In genomic region chr5:91962259-91962638, GRCm38 (mm10) we compare ENCODE assay signal across 8 mouse cellular contexts. TPM values are rescaled to one million over a fixed set of nuclear protein-coding genes. Genes with fewer than 3 reads are reported as not detected.
DNase-seq lines count a peak whose midpoint lies in the region; ATAC-seq and TF ChIP-seq lines count a peak whose summit lies in the region.

No protein-coding gene starts in this region.

- no peaks in the 10 kb centered on the region for H3K27me3 ChIP-seq in lung, embryonic 14.5 days (ENCODE audit: insufficient read depth, low read length)
- no peaks in the 10 kb centered on the region for H3K27me3 ChIP-seq in embryonic facial prominence, embryonic 12.5 days
- H3K27me3 ChIP-seq in hindbrain, embryonic 16.5 days (replicated peaks; ENCODE audit: control insufficient read depth, insufficient read depth, low read length) = no peaks in the 10 kb centered on the region
- H3K27me3 ChIP-seq in midbrain, embryonic 10.5 days (ENCODE audit: low read depth, poor library complexity, severe bottlenecking) = no peaks in the 10 kb centered on the region

- no peak for TF ChIP-seq CTCF in lung, embryonic 14.5 days (IDR thresholded peaks at IDR 0.05; ENCODE audit: low read depth)

- peaks cover 9% of the 10 kb centered on the region for H3K36me3 ChIP-seq in lung, embryonic 14.5 days (ENCODE audit: insufficient read depth)
- H3K36me3 ChIP-seq in embryonic facial prominence, embryonic 12.5 days = peaks cover 2% of the 10 kb centered on the region
- peaks cover 2% of the 10 kb centered on the region for H3K36me3 ChIP-seq in hindbrain, embryonic 16.5 days (ENCODE audit: control insufficient read depth, insufficient read depth, low read length)
- H3K36me3 ChIP-seq in midbrain, embryonic 10.5 days = peaks cover 9% of the 10 kb centered on the region

- ATAC-seq in lung, embryonic 14.5 days (ENCODE audit: insufficient read depth) = no peak
- ATAC-seq in embryonic facial prominence, embryonic 12.5 days (ENCODE audit: insufficient number of reproducible peaks, insufficient read depth, low FRiP score, low TSS enrichment) = peak; percentile 8; the same call in 1 of the 2 replicates
- ATAC-seq in hindbrain, embryonic 16.5 days = no peak
- ATAC-seq in frontal cortex, adult (ENCODE audit: low TSS enrichment) = no peak

- peaks cover 7% of the 10 kb centered on the region; the same call in 1 of the 2 replicates for H3K4me1 ChIP-seq in lung, embryonic 14.5 days (ENCODE audit: insufficient read depth)
- H3K4me1 ChIP-seq in embryonic facial prominence, embryonic 12.5 days = peaks cover 14% of the 10 kb centered on the region
- peaks cover 22% of the 10 kb centered on the region for H3K4me1 ChIP-seq in hindbrain, embryonic 16.5 days (ENCODE audit: control insufficient read depth, insufficient read depth, low read depth, low read length)
- H3K4me1 ChIP-seq in midbrain, embryonic 10.5 days = peaks cover 25% of the 10 kb centered on the region

- H3K27ac ChIP-seq in lung, embryonic 14.5 days (ENCODE audit: low read depth) = peak overlapping the region; percentile 99
- peak overlapping the region; percentile 98 for H3K27ac ChIP-seq in embryonic facial prominence, embryonic 12.5 days
- peak overlapping the region; percentile 99 for H3K27ac ChIP-seq in hindbrain, embryonic 16.5 days (ENCODE audit: low read depth, low read length)
- peak overlapping the region; percentile 95 for H3K27ac ChIP-seq in midbrain, embryonic 10.5 days (replicated peaks)

- H3K4me2 ChIP-seq in lung, embryonic 14.5 days = peak overlapping the region; percentile 76
- peak overlapping the region; percentile 60 for H3K4me2 ChIP-seq in embryonic facial prominence, embryonic 12.5 days (replicated peaks)
- peak overlapping the region; percentile 75 for H3K4me2 ChIP-seq in hindbrain, embryonic 16.5 days (ENCODE audit: low read length)

- under 1% methylated on average over 14 of the region's 14 CpGs for WGBS in lung, embryonic 14.5 days
- WGBS in embryonic facial prominence, embryonic 12.5 days = under 1% methylated on average over 14 of the region's 14 CpGs
- WGBS in hindbrain, embryonic 16.5 days = under 1% methylated on average over 14 of the region's 14 CpGs
- WGBS in midbrain, embryonic 10.5 days = 1% methylated on average over 14 of the region's 14 CpGs

- H3K9me3 ChIP-seq in lung, embryonic 14.5 days (ENCODE audit: low read depth, low read length) = no peaks in the 10 kb centered on the region
- no peaks in the 10 kb centered on the region for H3K9me3 ChIP-seq in embryonic facial prominence, embryonic 12.5 days
- no peaks in the 10 kb centered on the region for H3K9me3 ChIP-seq in hindbrain, embryonic 16.5 days (ENCODE audit: control insufficient read depth, low read length)
- no peaks in the 10 kb centered on the region for H3K9me3 ChIP-seq in midbrain, embryonic 10.5 days (replicated peaks)

- H3K9ac ChIP-seq in lung, embryonic 14.5 days = peak overlapping the region; percentile 74
- peak overlapping the region; percentile 73 for H3K9ac ChIP-seq in embryonic facial prominence, embryonic 12.5 days
- peak overlapping the region; percentile 84 for H3K9ac ChIP-seq in hindbrain, embryonic 16.5 days (ENCODE audit: low read depth, low read length)

- peak; percentile 65 for DNase-seq in lung, embryonic 14.5 days
- no peak for DNase-seq in lung, postnatal 14 days
- no peak for DNase-seq in midbrain, embryonic 10.5 days (ENCODE audit: low spot score)
- DNase-seq in cerebellum, adult 8-10 months = no peak
- no peak for DNase-seq in embryo, embryonic 10 days (ENCODE audit: low spot score)

- peak overlapping the region; percentile 80 for H3K4me3 ChIP-seq in lung, embryonic 14.5 days (ENCODE audit: low read depth, low read length)
- peak overlapping the region; percentile 71 for H3K4me3 ChIP-seq in embryonic facial prominence, embryonic 12.5 days
- H3K4me3 ChIP-seq in hindbrain, embryonic 16.5 days (ENCODE audit: low read length) = peak overlapping the region; percentile 81
- peak overlapping the region; percentile 78 for H3K4me3 ChIP-seq in midbrain, embryonic 10.5 days

RNA-seq across cellular contexts. Expression of gene Rchy1, which starts 0.6 kb away (rescaled TPM):
- 48.1 and 49.8 TPM in 2 replicates for polyA plus RNA-seq in lung, embryonic 14.5 days (2014; fragmentation: Nextera tagmentation; extraction: Ambion mirVana)
- polyA plus RNA-seq in embryonic facial prominence, embryonic 12.5 days (2016; fragmentation: Nextera tagmentation; extraction: Ambion mirVana) = 76.8 and 78.0 TPM in 2 replicates
- polyA plus RNA-seq in hindbrain, embryonic 16.5 days (2015; fragmentation: Nextera tagmentation; extraction: Ambion mirVana) = 77.9 and 78.5 TPM in 2 replicates
- 58.0 and 64.7 TPM in 2 replicates for polyA plus RNA-seq in midbrain, embryonic 10.5 days (2016; fragmentation: Nextera tagmentation; extraction: Ambion mirVana)

RNA-seq across cellular contexts. Expression of gene Odaph, which starts 25.0 kb away (rescaled TPM):
- polyA plus RNA-seq in lung, embryonic 14.5 days (2014; fragmentation: Nextera tagmentation; extraction: Ambion mirVana) = not detected in 2 replicates
- not detected in 2 replicates for polyA plus RNA-seq in embryonic facial prominence, embryonic 12.5 days (2016; fragmentation: Nextera tagmentation; extraction: Ambion mirVana)
- 0.43 and 0.65 TPM in 2 replicates for polyA plus RNA-seq in hindbrain, embryonic 16.5 days (2015; fragmentation: Nextera tagmentation; extraction: Ambion mirVana)
- polyA plus RNA-seq in midbrain, embryonic 10.5 days (2016; fragmentation: Nextera tagmentation; extraction: Ambion mirVana) = not detected in 2 replicates
